Mouse (Mus musculus) c-Kit-positive CD71-negative TER-119-negative erythroid progenitor cells, embryonic 14.5 days (primary cell): ENCODE data around the gene Tfb2m.

Experiments
- DNase-seq: peaks from one replicate; pipeline ENCODE4 v3.0.0-alpha.2; 2013; ENCODE audit warnings: low read depth

Tfb2m gene

GRCm38 (mm10) chr1:179502565-179502964 lies 43.5 kb downstream of the Tfb2m start:
- DNase-seq, result no peak

GRCm38 (mm10) chr1:179499257-179499656 lies 46.8 kb downstream of the Tfb2m start:
- DNase-seq, result no peak

GRCm38 (mm10) chr1:179492908-179493307 lies 53.2 kb downstream of the Tfb2m start:
- DNase-seq, result no peak

- DNase-seq, result no peak
These were observed 57.5 kb downstream of the Tfb2m start for GRCm38 (mm10) chr1:179488520-179488919.

GRCm38 (mm10) chr1:179487990-179488389 lies 58.1 kb downstream of the Tfb2m start:
- no peak for DNase-seq

GRCm38 (mm10) chr1:179487238-179487637 lies 58.8 kb downstream of the Tfb2m start:
- DNase-seq, result no peak

GRCm38 (mm10) chr1:179485784-179486540 lies 60.1 kb downstream of the Tfb2m start:
- no peak for DNase-seq

- no peak for DNase-seq
These were observed 65.2 kb downstream of the Tfb2m start for GRCm38 (mm10) chr1:179480862-179481261.
